Mouse (Mus musculus): Measurements from ENCODE around the gene Tsc2. TPM values are rescaled to one million over a fixed set of nuclear protein-coding genes. Genes with fewer than 3 reads are reported as not detected.

Gene Tsc2
- polyA plus RNA-seq, 1 experiment from 2014 or later = 25.8 TPM

- Histone ChIP-seq H3K4me3 (ENCODE audit: low read depth, low read length) (no peak overlapping the region), H3K36me3 (ENCODE audit: control insufficient read depth, insufficient read depth) (peaks cover 68% of the 10 kb centered on the region), H3K27me3 (replicated peaks; ENCODE audit: control insufficient read depth, insufficient read depth, low read length) (no peaks in the 10 kb centered on the region), H3K27ac (ENCODE audit: low read depth, low read length) (no peak overlapping the region), H3K9ac (ENCODE audit: low read depth, low read length) (no peak overlapping the region), H3K9me3 (ENCODE audit: control insufficient read depth) (no peaks in the 10 kb centered on the region), H3K4me1 (replicated peaks; ENCODE audit: control insufficient read depth, insufficient read depth, low read length) (no peaks in the 10 kb centered on the region), H3K4me2 (replicated peaks; ENCODE audit: low read depth) (no peak overlapping the region)
- no peak for ATAC-seq
- no peak for TF ChIP-seq CTCF (IDR thresholded peaks at IDR 0.05; ENCODE audit: low read depth)
- 70% methylated on average over 2 of the region's 2 CpGs for WGBS
Measured at GRCm38 (mm10) chr17:24610711-24611110, 21.7 kb downstream of the Tsc2 start.

- no peak overlapping the region for H3K27ac ChIP-seq (ENCODE audit: low read depth, low read length)
- no peaks in the 10 kb centered on the region for H3K4me1 ChIP-seq (replicated peaks; ENCODE audit: control insufficient read depth, insufficient read depth, low read length)
- H3K27me3 ChIP-seq (replicated peaks; ENCODE audit: control insufficient read depth, insufficient read depth, low read length) = no peaks in the 10 kb centered on the region
- no peak overlapping the region for H3K4me3 ChIP-seq (ENCODE audit: low read depth, low read length)
- H3K36me3 ChIP-seq (ENCODE audit: control insufficient read depth, insufficient read depth) = peaks cover 68% of the 10 kb centered on the region
- no peak for ATAC-seq
- WGBS = 94% methylated on average over 8 of the region's 8 CpGs
- no peak overlapping the region for H3K4me2 ChIP-seq (replicated peaks; ENCODE audit: low read depth)
- H3K9ac ChIP-seq (ENCODE audit: low read depth, low read length) = no peak overlapping the region
- no peaks in the 10 kb centered on the region for H3K9me3 ChIP-seq (ENCODE audit: control insufficient read depth)
- TF ChIP-seq CTCF (IDR thresholded peaks at IDR 0.05; ENCODE audit: low read depth) = no peak
Measured at GRCm38 (mm10) chr17:24608874-24609273, 23.6 kb downstream of the Tsc2 start.

GRCm38 (mm10) chr17:24608370-24608769 lies 24.1 kb downstream of the Tsc2 start:
- 93% methylated on average over 4 of the region's 4 CpGs for WGBS
- Histone ChIP-seq H3K36me3 (ENCODE audit: control insufficient read depth, insufficient read depth) (peaks cover 64% of the 10 kb centered on the region), H3K27ac (ENCODE audit: low read depth, low read length) (no peak overlapping the region), H3K4me3 (ENCODE audit: low read depth, low read length) (no peak overlapping the region), H3K9me3 (ENCODE audit: control insufficient read depth) (no peaks in the 10 kb centered on the region), H3K4me1 (replicated peaks; ENCODE audit: control insufficient read depth, insufficient read depth, low read length) (no peaks in the 10 kb centered on the region), H3K9ac (ENCODE audit: low read depth, low read length) (no peak overlapping the region), H3K27me3 (replicated peaks; ENCODE audit: control insufficient read depth, insufficient read depth, low read length) (no peaks in the 10 kb centered on the region), H3K4me2 (replicated peaks; ENCODE audit: low read depth) (no peak overlapping the region)
- ATAC-seq = no peak
- no peak for TF ChIP-seq CTCF (IDR thresholded peaks at IDR 0.05; ENCODE audit: low read depth)

- Histone ChIP-seq H3K4me2 (replicated peaks; ENCODE audit: low read depth) (no peak overlapping the region), H3K27me3 (replicated peaks; ENCODE audit: control insufficient read depth, insufficient read depth, low read length) (no peaks in the 10 kb centered on the region), H3K9me3 (ENCODE audit: control insufficient read depth) (no peaks in the 10 kb centered on the region), H3K27ac (ENCODE audit: low read depth, low read length) (no peak overlapping the region), H3K9ac (ENCODE audit: low read depth, low read length) (no peak overlapping the region), H3K36me3 (ENCODE audit: control insufficient read depth, insufficient read depth) (peaks cover 84% of the 10 kb centered on the region), H3K4me1 (replicated peaks; ENCODE audit: control insufficient read depth, insufficient read depth, low read length) (no peaks in the 10 kb centered on the region), H3K4me3 (ENCODE audit: low read depth, low read length) (no peak overlapping the region)
- TF ChIP-seq CTCF (IDR thresholded peaks at IDR 0.05; ENCODE audit: low read depth) = no peak
- 93% methylated on average over 3 of the region's 3 CpGs for WGBS
- ATAC-seq = no peak
Measured at GRCm38 (mm10) chr17:24604557-24604956, 27.9 kb downstream of the Tsc2 start.

GRCm38 (mm10) chr17:24603961-24604360 lies 28.5 kb downstream of the Tsc2 start:
- Histone ChIP-seq H3K9ac (ENCODE audit: low read depth, low read length) (no peak overlapping the region), H3K9me3 (ENCODE audit: control insufficient read depth) (no peaks in the 10 kb centered on the region), H3K27me3 (replicated peaks; ENCODE audit: control insufficient read depth, insufficient read depth, low read length) (no peaks in the 10 kb centered on the region), H3K4me1 (replicated peaks; ENCODE audit: control insufficient read depth, insufficient read depth, low read length) (no peaks in the 10 kb centered on the region), H3K4me2 (replicated peaks; ENCODE audit: low read depth) (no peak overlapping the region), H3K4me3 (ENCODE audit: low read depth, low read length) (no peak overlapping the region), H3K36me3 (ENCODE audit: control insufficient read depth, insufficient read depth) (peaks cover 89% of the 10 kb centered on the region), H3K27ac (ENCODE audit: low read depth, low read length) (no peak overlapping the region)
- WGBS = 95% methylated on average over 8 of the region's 8 CpGs
- TF ChIP-seq CTCF (IDR thresholded peaks at IDR 0.05; ENCODE audit: low read depth) = no peak
- ATAC-seq = no peak

- no peak for TF ChIP-seq CTCF (IDR thresholded peaks at IDR 0.05; ENCODE audit: low read depth)
- no peak overlapping the region for H3K27ac ChIP-seq (ENCODE audit: low read depth, low read length)
- H3K27me3 ChIP-seq (replicated peaks; ENCODE audit: control insufficient read depth, insufficient read depth, low read length) = no peaks in the 10 kb centered on the region
- no peak overlapping the region for H3K4me2 ChIP-seq (replicated peaks; ENCODE audit: low read depth)
- H3K4me1 ChIP-seq (replicated peaks; ENCODE audit: control insufficient read depth, insufficient read depth, low read length) = no peaks in the 10 kb centered on the region
- WGBS = 96% methylated on average over 4 of the region's 4 CpGs
- H3K36me3 ChIP-seq (ENCODE audit: control insufficient read depth, insufficient read depth) = peaks cover 89% of the 10 kb centered on the region
- H3K4me3 ChIP-seq (ENCODE audit: low read depth, low read length) = no peak overlapping the region
- no peak overlapping the region for H3K9ac ChIP-seq (ENCODE audit: low read depth, low read length)
- H3K9me3 ChIP-seq (ENCODE audit: control insufficient read depth) = no peaks in the 10 kb centered on the region
- no peak for ATAC-seq
Measured at GRCm38 (mm10) chr17:24600502-24600901, 31.9 kb downstream of the Tsc2 start.

GRCm38 (mm10) chr17:24597989-24598388 lies 34.4 kb downstream of the Tsc2 start:
- no peak overlapping the region for H3K4me2 ChIP-seq (replicated peaks; ENCODE audit: low read depth)
- no peak overlapping the region for H3K9ac ChIP-seq (ENCODE audit: low read depth, low read length)
- H3K4me3 ChIP-seq (ENCODE audit: low read depth, low read length) = no peak overlapping the region
- ATAC-seq = no peak
- H3K36me3 ChIP-seq (ENCODE audit: control insufficient read depth, insufficient read depth) = peaks cover 91% of the 10 kb centered on the region
- H3K27me3 ChIP-seq (replicated peaks; ENCODE audit: control insufficient read depth, insufficient read depth, low read length) = no peaks in the 10 kb centered on the region
- 84% methylated on average over 3 of the region's 3 CpGs for WGBS
- no peak for TF ChIP-seq CTCF (IDR thresholded peaks at IDR 0.05; ENCODE audit: low read depth)
- no peaks in the 10 kb centered on the region for H3K4me1 ChIP-seq (replicated peaks; ENCODE audit: control insufficient read depth, insufficient read depth, low read length)
- H3K27ac ChIP-seq (ENCODE audit: low read depth, low read length) = no peak overlapping the region
- H3K9me3 ChIP-seq (ENCODE audit: control insufficient read depth) = no peaks in the 10 kb centered on the region
